In genomic region chr17:24391149-24391548, GRCm38 (mm10) we compare ENCODE assay signal across 10 mouse cellular contexts. TPM values are rescaled to one million over a fixed set of nuclear protein-coding genes. Genes with fewer than 3 reads are reported as not detected.
DNase-seq lines count a peak whose midpoint lies in the region; ATAC-seq and TF ChIP-seq lines count a peak whose summit lies in the region.
"Had no signal": no experiment of that assay in that cellular context is flagged by ENCODE, and none has a peak within 500 bp of the region (broad histone marks: within the 10 kb centered on the region; RNA-seq: fewer than 3 reads in every experiment).

No protein-coding gene starts in this region.

- H3K36me3 ChIP-seq in forebrain, embryonic 14.5 days (ENCODE audit: control insufficient read depth, insufficient read depth, low read length) = peaks cover 55% of the 10 kb centered on the region
- H3K36me3 ChIP-seq in forebrain, embryonic 15.5 days = peaks cover 45% of the 10 kb centered on the region; the same call in 1 of the 2 replicates
- peaks cover 16% of the 10 kb centered on the region for H3K36me3 ChIP-seq in small intestine, adult 2 months (ENCODE audit: control insufficient read depth, insufficient read depth, low read length)

- WGBS in forebrain, embryonic 14.5 days = 69% methylated on average over 8 of the region's 8 CpGs
- 69% methylated on average over 8 of the region's 8 CpGs for WGBS in forebrain, embryonic 15.5 days
- 79% methylated on average over 8 of the region's 8 CpGs for WGBS in small intestine, adult 2 months

- no peak overlapping the region for H3K4me3 ChIP-seq in forebrain, embryonic 14.5 days (ENCODE audit: low read depth, low read length)
- H3K4me3 ChIP-seq in forebrain, embryonic 15.5 days = no peak overlapping the region
- no peak overlapping the region for H3K4me3 ChIP-seq in small intestine, adult 2 months (ENCODE audit: low read depth, low read length)
- H3K4me3 ChIP-seq: erythroblast, embryonic 14.5 days had no signal

- H3K4me1 ChIP-seq in forebrain, embryonic 14.5 days (ENCODE audit: control insufficient read depth, insufficient read depth, low read length) = no peaks in the 10 kb centered on the region
- no peaks in the 10 kb centered on the region for H3K4me1 ChIP-seq in forebrain, embryonic 15.5 days
- H3K4me1 ChIP-seq in small intestine, adult 2 months (ENCODE audit: control insufficient read depth, insufficient read depth, insufficient read length, low read length) = no peaks in the 10 kb centered on the region; the same call in 1 of the 2 replicates

- H3K4me2 ChIP-seq in forebrain, embryonic 14.5 days (ENCODE audit: low read length) = no peak overlapping the region
- no peak overlapping the region for H3K4me2 ChIP-seq in forebrain, embryonic 15.5 days (replicated peaks)

- no peak overlapping the region for H3K9ac ChIP-seq in forebrain, embryonic 14.5 days (ENCODE audit: low read length)
- H3K9ac ChIP-seq in forebrain, embryonic 15.5 days (replicated peaks) = no peak overlapping the region

- no peaks in the 10 kb centered on the region for H3K9me3 ChIP-seq in forebrain, embryonic 14.5 days (replicated peaks; ENCODE audit: control insufficient read depth, low read length)
- H3K9me3 ChIP-seq in forebrain, embryonic 15.5 days = no peaks in the 10 kb centered on the region

- no peak overlapping the region for H3K27ac ChIP-seq in forebrain, embryonic 14.5 days (ENCODE audit: low read depth, low read length)
- no peak overlapping the region for H3K27ac ChIP-seq in forebrain, embryonic 15.5 days (replicated peaks)
- H3K27ac ChIP-seq in small intestine, adult 2 months (ENCODE audit: insufficient read depth, low read depth, low read length) = no peak overlapping the region
- H3K27ac ChIP-seq: macrophage had no signal

- H3K27me3 ChIP-seq in forebrain, embryonic 14.5 days (replicated peaks; ENCODE audit: control insufficient read depth, insufficient read depth, low read length) = no peaks in the 10 kb centered on the region
- H3K27me3 ChIP-seq in forebrain, embryonic 15.5 days = no peaks in the 10 kb centered on the region
- H3K27me3 ChIP-seq in small intestine, adult 2 months (ENCODE audit: control insufficient read depth, insufficient read depth, low read length) = no peaks in the 10 kb centered on the region

- DNase-seq in forebrain, embryonic 14.5 days (ENCODE audit: low spot score) = peak; percentile 5
- DNase-seq in lung, postnatal 10 days = peak; percentile 31
- no peak for DNase-seq in lung, postnatal 25 days (ENCODE audit: low spot score)
- DNase-seq in brain, adult 2 months (ENCODE audit: low read depth, low spot score) = peak; percentile 22
- no peak for DNase-seq in neural tube, embryonic 10.5 days (ENCODE audit: extremely low spot score, low spot score)
- DNase-seq in ovary, adult 18-20 months (ENCODE audit: low spot score) = no peak

- peak; percentile 41; the same call in 1 of the 2 replicates for TF ChIP-seq CTCF in small intestine, adult 2 months (IDR thresholded peaks at IDR 0.05; ENCODE audit: extremely low read depth, insufficient read length, insufficient replicate concordance, low read depth, low read length)

- no peak for TF ChIP-seq POLR2A in small intestine, adult 2 months (IDR thresholded peaks at IDR 0.05; ENCODE audit: low read depth, low read length)

- no peak for ATAC-seq in forebrain, embryonic 14.5 days
- no peak for ATAC-seq in forebrain, embryonic 15.5 days (replicated peaks)

RNA-seq across cellular contexts. Expression of gene Rnps1, which starts 23.2 kb away (rescaled TPM):
- 304 and 325 TPM in 2 replicates for polyA plus RNA-seq in forebrain, embryonic 14.5 days (2014; fragmentation: Nextera tagmentation; extraction: Ambion mirVana)
- 360 and 364 TPM in 2 replicates for polyA plus RNA-seq in forebrain, embryonic 15.5 days (2015; fragmentation: Nextera tagmentation; extraction: Ambion mirVana)
- polyA plus RNA-seq in small intestine, adult 2 months (2012; rRNA removed) = 44.2 and 76.7 TPM in 2 replicates

RNA-seq across cellular contexts. Expression of gene Eci1, which starts 35.3 kb away (rescaled TPM):
- polyA plus RNA-seq in forebrain, embryonic 14.5 days (2014; fragmentation: Nextera tagmentation; extraction: Ambion mirVana) = 31.5 and 31.8 TPM in 2 replicates
- polyA plus RNA-seq in forebrain, embryonic 15.5 days (2015; fragmentation: Nextera tagmentation; extraction: Ambion mirVana) = 40.7 and 42.8 TPM in 2 replicates
- polyA plus RNA-seq in small intestine, adult 2 months (2012; rRNA removed) = 52.7 and 97.7 TPM in 2 replicates

RNA-seq across cellular contexts. Expression of gene Abca3, which starts 39.4 kb away (rescaled TPM):
- polyA plus RNA-seq in forebrain, embryonic 14.5 days (2014; fragmentation: Nextera tagmentation; extraction: Ambion mirVana) = 14.5 and 21.3 TPM in 2 replicates
- 21.5 and 21.7 TPM in 2 replicates for polyA plus RNA-seq in forebrain, embryonic 15.5 days (2015; fragmentation: Nextera tagmentation; extraction: Ambion mirVana)
- 14.2 and 37.0 TPM in 2 replicates for polyA plus RNA-seq in small intestine, adult 2 months (2012; rRNA removed)

RNA-seq across cellular contexts. Expression of gene Abca17, which starts 40.3 kb away (rescaled TPM):
- polyA plus RNA-seq in forebrain, embryonic 14.5 days (2014; fragmentation: Nextera tagmentation; extraction: Ambion mirVana) = 0.13 and 0.31 TPM in 2 replicates
- 0.22 TPM in 1 of 2 replicates, not detected in the other for polyA plus RNA-seq in forebrain, embryonic 15.5 days (2015; fragmentation: Nextera tagmentation; extraction: Ambion mirVana)
- 0.01 TPM in 1 of 2 replicates, not detected in the other for polyA plus RNA-seq in small intestine, adult 2 months (2012; rRNA removed)
- polyA plus RNA-seq: erythroblast, embryonic 14.5 days had no signal

RNA-seq across cellular contexts. Expression of gene Dnase1l2, which starts 51.8 kb away (rescaled TPM):
- polyA plus RNA-seq in forebrain, embryonic 14.5 days (2014; fragmentation: Nextera tagmentation; extraction: Ambion mirVana) = 2.3 and 3.5 TPM in 2 replicates
- polyA plus RNA-seq in forebrain, embryonic 15.5 days (2015; fragmentation: Nextera tagmentation; extraction: Ambion mirVana) = 5.7 and 6.6 TPM in 2 replicates
- polyA plus RNA-seq in small intestine, adult 2 months (2012; rRNA removed) = 2.9 and 4.8 TPM in 2 replicates

Comparison
In these comparisons a context has a peak if more than half of its experiments do, and no peak if none do; other contexts are left out.
1. DNase-seq: peak in forebrain, embryonic 14.5 days (single experiment), lung, postnatal 10 days (single experiment) and brain, adult 2 months (single experiment); none in lung, postnatal 25 days (single experiment), neural tube, embryonic 10.5 days (single experiment) and ovary, adult 18-20 months (single experiment).